ENCODE assay signal across 21 mouse cellular contexts in genomic region chr14:105267095-105267494, GRCm38 (mm10). TPM values are rescaled to one million over a fixed set of nuclear protein-coding genes. Genes with fewer than 3 reads are reported as not detected.
DNase-seq lines count a peak whose midpoint lies in the region; ATAC-seq lines count a peak whose summit lies in the region.
"Had no signal": no experiment of that assay in that cellular context is flagged by ENCODE, and none has a peak within 500 bp of the region (broad histone marks: within the 10 kb centered on the region; RNA-seq: fewer than 3 reads in every experiment).

No protein-coding gene starts in this region.

- no peak for ATAC-seq in heart, embryonic 14.5 days (ENCODE audit: insufficient number of reproducible peaks, insufficient read depth, low FRiP score, low read depth)
- ATAC-seq: midbrain, embryonic 13.5 days had no signal

- H3K9ac ChIP-seq in heart, embryonic 14.5 days (ENCODE audit: low read length): no peak overlapping the region
- H3K9ac ChIP-seq: embryonic facial prominence, embryonic 12.5 days; heart, embryonic 15.5 days; hindbrain, embryonic 13.5 days; midbrain, embryonic 13.5 days had no signal

- peaks cover 6 to 15% of the 10 kb centered on the region in 2 experiments for H3K4me1 ChIP-seq in heart, embryonic 14.5 days (ENCODE audit: control insufficient read depth in 2 of 2, insufficient read depth in 2 of 2, low read length in 2 of 2)
- H3K4me1 ChIP-seq: embryonic facial prominence, embryonic 12.5 days; limb, embryonic 10.5 days had no signal

- H3K4me3 ChIP-seq in heart, embryonic 14.5 days (ENCODE audit: control insufficient read depth in 1 of 2, insufficient read depth in 1 of 2, low read depth in 1 of 2, low read length in 2 of 2): no peak overlapping the region
- H3K4me3 ChIP-seq: embryonic facial prominence, embryonic 12.5 days; heart, embryonic 15.5 days; hindbrain, embryonic 13.5 days; limb, embryonic 10.5 days; midbrain, embryonic 13.5 days; myocyte had no signal

- peak; percentile 12 for DNase-seq in adrenal gland, postnatal 14 days
- DNase-seq in adrenal gland, postnatal 36 days: no peak
- no peak for DNase-seq in heart, postnatal 25 days (ENCODE audit: low spot score)
- DNase-seq in MN1 (ENCODE audit: low spot score): peak; percentile 17
- DNase-seq in kidney, postnatal 25 days: peak; percentile 26 to 48
- no peak for DNase-seq in gastrocnemius, adult 18-20 months (ENCODE audit: low spot score)
- no peak for DNase-seq in layer of hippocampus, adult 8-10 months (ENCODE audit: low spot score in 2 of 2)
- DNase-seq: gastrocnemius, postnatal 10 days; layer of hippocampus, postnatal 36 days; lung, adult 2 months; retina, postnatal 1 day; thymus, postnatal 14 days had no signal

- no peaks in the 10 kb centered on the region for H3K36me3 ChIP-seq in heart, embryonic 14.5 days (ENCODE audit: control insufficient read depth, insufficient read depth, low read length)
- H3K36me3 ChIP-seq: embryonic facial prominence, embryonic 12.5 days; heart, embryonic 15.5 days; hindbrain, embryonic 13.5 days; limb, embryonic 10.5 days; midbrain, embryonic 13.5 days had no signal

- peak overlapping the region; percentile 0 to 3; a peak in 1 of 4 replicates for H3K27ac ChIP-seq in heart, embryonic 14.5 days (replicated peaks in 1 of 2; ENCODE audit: control insufficient read depth in 1 of 2, insufficient read depth in 1 of 2, low read depth in 2 of 2, low read length in 2 of 2)
- H3K27ac ChIP-seq: embryonic facial prominence, embryonic 12.5 days; heart, embryonic 15.5 days; hindbrain, embryonic 13.5 days; kidney, postnatal 0 days; limb, embryonic 10.5 days; macrophage; midbrain, embryonic 13.5 days had no signal

- no peaks in the 10 kb centered on the region for H3K27me3 ChIP-seq in heart, embryonic 14.5 days (ENCODE audit: control insufficient read depth, insufficient read depth, low read length)
- H3K27me3 ChIP-seq: embryonic facial prominence, embryonic 12.5 days; heart, embryonic 15.5 days; hindbrain, embryonic 13.5 days; midbrain, embryonic 13.5 days had no signal

- 0 out of 2 replicates have a peak overlapping the region, but pooled peaks have one; percentile 23 for H3K4me2 ChIP-seq in heart, embryonic 14.5 days (ENCODE audit: low read length)
- H3K4me2 ChIP-seq: embryonic facial prominence, embryonic 12.5 days; heart, embryonic 15.5 days; hindbrain, embryonic 13.5 days; midbrain, embryonic 13.5 days had no signal

- 29% methylated on average over 6 of the region's 6 CpGs for WGBS in heart, embryonic 14.5 days

- H3K9me3 ChIP-seq in heart, embryonic 14.5 days (ENCODE audit: control insufficient read depth, low read length): no peaks in the 10 kb centered on the region
- H3K9me3 ChIP-seq: embryonic facial prominence, embryonic 12.5 days; heart, embryonic 15.5 days; hindbrain, embryonic 13.5 days; limb, embryonic 10.5 days; midbrain, embryonic 13.5 days had no signal

- intact Hi-C loops in heart, postnatal 25 days (cut with DNase I): no loop called here

RNA-seq across cellular contexts. Expression of gene Ndfip2, which starts 8.7 kb away (rescaled TPM):
- total RNA-seq in adrenal gland, postnatal 14 days (2021): 36.5 and 36.8 TPM in 2 replicates
- 10 to 100 TPM; 39.5 to 43.8 TPM for total RNA-seq in adrenal gland, postnatal 36 days (2021)
- 60.2 and 61.2 TPM in 2 replicates for polyA plus RNA-seq in heart, embryonic 14.5 days (2014; fragmentation: Nextera tagmentation; extraction: Ambion mirVana)
- total RNA-seq in heart, postnatal 25 days (2021): 10 to 100 TPM; 19.3 to 19.7 TPM
- 10 to 100 TPM; 11.8 to 12.6 TPM for total RNA-seq in gastrocnemius, adult 18-20 months (2021)
- 10 to 100 TPM; 76.9 to 89.4 (median 79.0) TPM for total RNA-seq in layer of hippocampus, adult 8-10 months (2022)

Comparison
In these comparisons a context has a peak if more than half of its experiments do, and no peak if none do; other contexts are left out.
1. DNase-seq: peak in adrenal gland, postnatal 14 days (single experiment), MN1 (single experiment) and kidney, postnatal 25 days (2 of 2); none in adrenal gland, postnatal 36 days (0 of 2), heart, postnatal 25 days (single experiment), gastrocnemius, adult 18-20 months (single experiment) and layer of hippocampus, adult 8-10 months (0 of 2).